Mouse (Mus musculus) adrenal gland, adult 10 weeks (tissue): Measurements from ENCODE around the gene Mpg. TPM values are rescaled to one million over a fixed set of nuclear protein-coding genes. Genes with fewer than 3 reads are reported as not detected.

Experiments used
- polyA plus RNA-seq: library from polyadenylated mRNA; stranded (reverse); fragments of 350-450 nt; fragmentation: Illumina TruSeq; extraction: RNeasy Lipid Tissue Mini Kit (QIAGEN cat#74804); gene quantifications from one replicate; pipeline ENCODE4 v1.2.3, GENCODE M21; 2014; ENCODE audit warnings: low read depth, low replicate concordance

Mpg gene
- polyA plus RNA-seq, result 10.6 TPM

GRCm38 (mm10) chr11:32226124-32226871, at the start of gene Mpg:
Gene Mpg (plus strand): TSS chr11:32226505.

GRCm38 (mm10) chr11:32200075-32200601, 26.2 kb upstream of the Mpg start, which contains the start of gene Il9r:
Gene Il9r (minus strand): TSS chr11:32200279.

GRCm38 (mm10) chr11:32205058-32205873, 21.0 kb upstream of the Mpg start, which contains the start of gene Snrnp25:
Gene Snrnp25 (plus strand): TSS chr11:32205415.

GRCm38 (mm10) chr11:32221951-32222409, 4.3 kb upstream of the Mpg start, which contains the start of gene Rhbdf1:
Gene Rhbdf1 (minus strand): TSS chr11:32222300.

GRCm38 (mm10) chr11:32267188-32267884, 41.0 kb downstream of the Mpg start, which contains the start of gene Nprl3:
Gene Nprl3 (minus strand): TSS chr11:32267707.

GRCm38 (mm10) chr11:32276347-32276746, 50.0 kb downstream of the Mpg start, which contains the start of gene Hba-x:
Gene Hba-x (plus strand): TSS chr11:32276400.

Other genes with a start within 250 kb of the Mpg start
- 39.4 TPM for gene Nsg2, start 226.0 kb upstream of the Mpg start, polyA plus RNA-seq
- not detected for gene Il9r, start 26.2 kb upstream of the Mpg start, polyA plus RNA-seq
- gene Snrnp25, start 21.1 kb upstream of the Mpg start, polyA plus RNA-seq, result 2.4 TPM
- gene Rhbdf1, start 4.2 kb upstream of the Mpg start, polyA plus RNA-seq, result 0.23 TPM
- gene Nprl3, start 41.2 kb downstream of the Mpg start, polyA plus RNA-seq, result 13.7 TPM
- gene Hba-x, start 49.9 kb downstream of the Mpg start, polyA plus RNA-seq, result not detected
- not detected for gene Hba-a1, start 57.0 kb downstream of the Mpg start, polyA plus RNA-seq
- not detected for gene Hbq1b, start 60.5 kb downstream of the Mpg start, polyA plus RNA-seq
- 141 TPM for gene Hba-a2, start 70.0 kb downstream of the Mpg start, polyA plus RNA-seq
- not detected for gene Hbq1a, start 73.6 kb downstream of the Mpg start, polyA plus RNA-seq
- 1.4 TPM for gene Sh3pxd2b, start 121.3 kb downstream of the Mpg start, polyA plus RNA-seq
- gene Ubtd2, start 228.9 kb downstream of the Mpg start, polyA plus RNA-seq, result 3.8 TPM